Mouse (Mus musculus): Measurements from ENCODE around the gene Tpbgl. TPM values are rescaled to one million over a fixed set of nuclear protein-coding genes. Genes with fewer than 3 reads are reported as not detected.

Tpbgl gene
- polyA plus RNA-seq, 1 experiment = not detected

- Histone ChIP-seq H3K4me1 (ENCODE audit: control insufficient read depth, insufficient read depth, low read length) (peaks cover 2% of the 10 kb centered on the region), H3K27ac (ENCODE audit: insufficient read depth, low read length) (no peak overlapping the region), H3K4me3 (ENCODE audit: low read depth, low read length) (no peak overlapping the region), H3K9me3 (replicated peaks; ENCODE audit: control insufficient read depth, insufficient read depth, low read length, poor library complexity, severe bottlenecking) (no peaks in the 10 kb centered on the region), H3K27me3 (ENCODE audit: control insufficient read depth, insufficient read depth, low read length, poor library complexity, severe bottlenecking) (no peaks in the 10 kb centered on the region), H3K36me3 (ENCODE audit: control insufficient read depth, insufficient read depth, low read length, poor library complexity, severe bottlenecking) (no peaks in the 10 kb centered on the region), H3K9ac (ENCODE audit: low read depth, poor library complexity, severe bottlenecking) (no peak overlapping the region)
- TF ChIP-seq EP300 (IDR thresholded peaks at IDR 0.05; ENCODE audit: insufficient read depth, low read depth, low read length) = no peak
- no peak for TF ChIP-seq POLR2A (IDR thresholded peaks at IDR 0.05; ENCODE audit: insufficient read depth, low read length)
- TF ChIP-seq CTCF (IDR thresholded peaks at IDR 0.05; ENCODE audit: low read depth, low read length) = no peak
Observed at GRCm38 (mm10) chr7:99582306-99582705, 44.6 kb downstream of the Tpbgl start.

DNA sequence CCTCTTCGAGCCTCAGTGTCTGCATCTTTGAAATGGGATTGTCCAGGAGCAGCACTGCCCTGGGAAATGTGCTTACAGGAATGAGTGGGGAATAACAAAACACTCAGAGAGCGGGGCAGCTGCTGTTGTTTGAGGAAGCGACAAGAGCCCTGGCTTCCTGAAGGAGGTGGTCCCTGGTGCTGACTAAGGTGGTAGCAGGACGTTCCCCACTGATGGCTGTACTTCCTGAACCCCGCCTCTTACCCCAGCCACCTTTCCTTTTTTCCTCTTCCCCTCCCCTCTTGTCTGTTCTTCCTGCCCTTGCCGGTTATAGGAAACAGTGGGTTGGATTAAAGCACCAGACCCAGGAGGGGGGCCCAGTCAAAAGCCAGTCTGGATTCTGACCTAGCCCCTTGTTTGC is 46.7 kb downstream of the Tpbgl start:
- Histone ChIP-seq H3K9ac (ENCODE audit: low read depth, poor library complexity, severe bottlenecking) (no peak overlapping the region), H3K4me3 (ENCODE audit: low read depth, low read length) (peak overlapping the region; percentile 47), H3K36me3 (ENCODE audit: control insufficient read depth, insufficient read depth, low read length, poor library complexity, severe bottlenecking) (no peaks in the 10 kb centered on the region), H3K9me3 (replicated peaks; ENCODE audit: control insufficient read depth, insufficient read depth, low read length, poor library complexity, severe bottlenecking) (no peaks in the 10 kb centered on the region), H3K27me3 (ENCODE audit: control insufficient read depth, insufficient read depth, low read length, poor library complexity, severe bottlenecking) (no peaks in the 10 kb centered on the region), H3K27ac (ENCODE audit: insufficient read depth, low read length) (no peak overlapping the region), H3K4me1 (ENCODE audit: control insufficient read depth, insufficient read depth, low read length) (peaks cover 2% of the 10 kb centered on the region)
- TF ChIP-seq CTCF (IDR thresholded peaks at IDR 0.05; ENCODE audit: low read depth, low read length) (no peak), EP300 (IDR thresholded peaks at IDR 0.05; ENCODE audit: insufficient read depth, low read depth, low read length) (no peak), POLR2A (IDR thresholded peaks at IDR 0.05; ENCODE audit: insufficient read depth, low read length) (no peak)

DNA sequence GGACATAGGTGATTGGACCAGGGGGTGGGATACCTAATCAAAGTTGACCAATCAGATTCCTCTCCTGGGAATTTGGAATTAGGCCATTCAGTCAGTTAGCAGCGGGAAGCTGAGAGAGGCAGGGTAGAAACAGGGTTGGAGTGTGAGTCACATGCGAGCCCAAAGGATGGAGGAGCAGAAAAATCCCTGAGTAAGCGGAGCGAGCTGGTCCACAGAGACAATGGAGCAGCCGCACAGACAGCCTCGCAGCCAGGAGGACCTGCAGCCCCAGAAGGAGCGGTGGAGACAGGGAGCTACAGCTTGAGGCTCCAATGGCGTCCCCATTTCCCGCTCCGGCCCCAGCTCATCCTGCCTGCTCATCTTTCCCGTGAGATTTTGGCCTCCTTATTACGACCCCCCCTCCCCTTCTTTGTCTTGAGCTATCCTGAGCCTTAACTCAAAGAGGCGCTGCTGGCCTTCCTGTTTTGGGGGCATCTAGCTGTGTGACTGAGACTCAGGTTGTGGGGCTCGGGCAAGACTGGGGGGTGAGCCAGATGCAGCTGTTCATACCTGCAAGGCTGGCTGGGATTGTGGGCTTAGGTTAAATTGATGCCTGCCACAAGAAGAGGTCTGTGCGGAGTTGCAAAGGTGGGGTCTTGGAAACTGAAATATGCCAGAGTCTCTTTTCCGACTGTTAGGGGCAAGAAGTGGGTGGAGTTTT is 47.3 kb downstream of the Tpbgl start:
- Histone ChIP-seq H3K36me3 (ENCODE audit: control insufficient read depth, insufficient read depth, low read length, poor library complexity, severe bottlenecking) (no peaks in the 10 kb centered on the region), H3K9ac (ENCODE audit: low read depth, poor library complexity, severe bottlenecking) (peak overlapping the region; percentile 25; the same call in 1 of the 2 replicates), H3K4me3 (ENCODE audit: low read depth, low read length) (peak overlapping the region; percentile 47)

DNA sequence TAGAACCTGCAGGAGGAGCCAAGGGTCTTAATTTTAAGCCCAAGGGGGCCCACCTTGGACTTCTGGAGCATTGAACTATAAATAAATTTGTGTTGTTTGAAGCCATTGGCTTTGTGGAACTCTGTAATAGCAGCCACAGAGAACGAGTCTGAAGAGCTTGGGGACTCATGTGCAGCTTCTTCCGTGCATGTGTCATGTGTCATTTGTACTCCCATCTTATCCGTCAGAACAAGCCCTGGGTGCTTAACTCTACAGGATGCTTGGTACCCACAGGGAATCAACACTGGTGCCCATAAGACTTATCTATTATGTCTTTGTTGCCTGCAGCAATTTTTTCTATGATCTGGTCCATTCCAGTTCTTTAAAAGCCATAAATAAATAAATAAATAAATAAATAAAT is 48.7 kb downstream of the Tpbgl start:
- Histone ChIP-seq H3K9ac (ENCODE audit: low read depth, poor library complexity, severe bottlenecking) (no peak overlapping the region), H3K9me3 (replicated peaks; ENCODE audit: control insufficient read depth, insufficient read depth, low read length, poor library complexity, severe bottlenecking) (no peaks in the 10 kb centered on the region), H3K4me3 (ENCODE audit: low read depth, low read length) (no peak overlapping the region), H3K4me1 (ENCODE audit: control insufficient read depth, insufficient read depth, low read length) (peaks cover 2% of the 10 kb centered on the region), H3K27ac (ENCODE audit: insufficient read depth, low read length) (no peak overlapping the region), H3K27me3 (ENCODE audit: control insufficient read depth, insufficient read depth, low read length, poor library complexity, severe bottlenecking) (no peaks in the 10 kb centered on the region), H3K36me3 (ENCODE audit: control insufficient read depth, insufficient read depth, low read length, poor library complexity, severe bottlenecking) (no peaks in the 10 kb centered on the region)
- TF ChIP-seq CTCF (IDR thresholded peaks at IDR 0.05; ENCODE audit: low read depth, low read length) (no peak), POLR2A (IDR thresholded peaks at IDR 0.05; ENCODE audit: insufficient read depth, low read length) (no peak), EP300 (IDR thresholded peaks at IDR 0.05; ENCODE audit: insufficient read depth, low read depth, low read length) (no peak)

More for the DNA sequence above, 47.3 kb downstream of the Tpbgl start:
- Histone ChIP-seq H3K27me3 (ENCODE audit: control insufficient read depth, insufficient read depth, low read length, poor library complexity, severe bottlenecking) (no peaks in the 10 kb centered on the region), H3K9me3 (replicated peaks; ENCODE audit: control insufficient read depth, insufficient read depth, low read length, poor library complexity, severe bottlenecking) (no peaks in the 10 kb centered on the region), H3K4me1 (ENCODE audit: control insufficient read depth, insufficient read depth, low read length) (peaks cover 2% of the 10 kb centered on the region), H3K27ac (ENCODE audit: insufficient read depth, low read length) (no peak overlapping the region)
- no peak for TF ChIP-seq CTCF (IDR thresholded peaks at IDR 0.05; ENCODE audit: low read depth, low read length)
- no peak for TF ChIP-seq EP300 (IDR thresholded peaks at IDR 0.05; ENCODE audit: insufficient read depth, low read depth, low read length)
- no peak for TF ChIP-seq POLR2A (IDR thresholded peaks at IDR 0.05; ENCODE audit: insufficient read depth, low read length)

Other genes starting within 250 kb of the Tpbgl start
- gene Gdpd5, start 245.7 kb downstream of the Tpbgl start, polyA plus RNA-seq (2011; ENCODE audit: insufficient read depth, insufficient read length, low read depth, missing spikeins) = 5.9 and 8.4 TPM in 2 replicates
- gene Klhl35, start 161.1 kb downstream of the Tpbgl start, polyA plus RNA-seq (2011; ENCODE audit: insufficient read depth, insufficient read length, low read depth, missing spikeins) = not detected in 2 replicates
- 2,316 and 2,405 TPM in 2 replicates for gene Rps3, start 143.4 kb downstream of the Tpbgl start, polyA plus RNA-seq (2011; ENCODE audit: insufficient read depth, insufficient read length, low read depth, missing spikeins)
- 28.9 and 31.7 TPM in 2 replicates for gene Arrb1, start 91.6 kb downstream of the Tpbgl start, polyA plus RNA-seq (2011; ENCODE audit: insufficient read depth, insufficient read length, low read depth, missing spikeins)
- gene Slco2b1, start 84.2 kb upstream of the Tpbgl start, polyA plus RNA-seq (2011; ENCODE audit: insufficient read depth, insufficient read length, low read depth, missing spikeins) = not detected in 2 replicates
- gene Olfr520, start 103.2 kb upstream of the Tpbgl start, polyA plus RNA-seq (2011; ENCODE audit: insufficient read depth, insufficient read length, low read depth, missing spikeins) = not detected in 2 replicates
- gene Olfr521, start 136.4 kb upstream of the Tpbgl start, polyA plus RNA-seq (2011; ENCODE audit: insufficient read depth, insufficient read length, low read depth, missing spikeins) = not detected in 2 replicates
- 4.0 and 5.0 TPM in 2 replicates for gene Neu3, start 201.3 kb upstream of the Tpbgl start, polyA plus RNA-seq (2011; ENCODE audit: insufficient read depth, insufficient read length, low read depth, missing spikeins)
- gene Xrra1, start 232.0 kb upstream of the Tpbgl start, polyA plus RNA-seq (2011; ENCODE audit: insufficient read depth, insufficient read length, low read depth, missing spikeins) = 0.87 TPM in 1 of 2 replicates, not detected in the other
- gene Spcs2, start 236.4 kb upstream of the Tpbgl start, polyA plus RNA-seq (2011; ENCODE audit: insufficient read depth, insufficient read length, low read depth, missing spikeins) = 98.6 and 104 TPM in 2 replicates